Mouse (Mus musculus) limb, embryonic 11.5 days (tissue): ENCODE measurements around the gene Ankrd17. TPM values are rescaled to one million over a fixed set of nuclear protein-coding genes. Genes with fewer than 3 reads are reported as not detected.
A peak's percentile ranks its signal among the peaks of the same experiment; 100 is the strongest.

ENCODE experiments used
- ATAC-seq: fragments of 200-750 bp; cut with Nextera tagmentation; 2 replicates; pipeline ENCODE4 v1.8.0; 2017; ENCODE audit warnings: low read depth; ENCODE audit not compliant: insufficient number of reproducible peaks, low FRiP score, low TSS enrichment
- DNase-seq: peaks from one replicate; pipeline ENCODE4 v3.0.0-alpha.2; 2015; ENCODE audit warnings: low spot score
- H3K27ac ChIP-seq: fragments of 300-500 bp; sonication (generic); replicated peaks from 2 replicates; pipeline ENCODE4 v1.5.1; 2014; ENCODE audit warnings: low read depth, mild to moderate bottlenecking, low read length
- H3K27me3 ChIP-seq: fragments of 300-500 bp; sonication (generic); 2 replicates; pipeline ENCODE4 v1.6.1; 2014; ENCODE audit warnings: mild to moderate bottlenecking, low read length, mixed read lengths; ENCODE audit not compliant: control insufficient read depth, insufficient read depth
- H3K36me3 ChIP-seq: fragments of 300-500 bp; sonication (generic); 2 replicates; pipeline ENCODE4 v1.6.1; 2014; ENCODE audit warnings: mild to moderate bottlenecking, low read length, moderate library complexity, mixed read lengths; ENCODE audit not compliant: control insufficient read depth, insufficient read depth
- H3K4me1 ChIP-seq: fragments of 300-500 bp; sonication (generic); 2 replicates; pipeline ENCODE4 v1.6.1; 2014; ENCODE audit warnings: low read length, mixed read lengths; ENCODE audit not compliant: control insufficient read depth, insufficient read depth
- H3K4me2 ChIP-seq: fragments of 300-500 bp; sonication (generic); 2 replicates; pipeline ENCODE4 v1.6.1; 2014; ENCODE audit warnings: low read depth, mild to moderate bottlenecking, moderate library complexity; ENCODE audit not compliant: severe bottlenecking
- H3K4me3 ChIP-seq: fragments of 300-500 bp; sonication (generic); 2 replicates; pipeline ENCODE4 v1.5.1; 2014; ENCODE audit warnings: low read depth, low read length
- H3K9ac ChIP-seq: fragments of 300-500 bp; sonication (generic); 2 replicates; pipeline ENCODE4 v1.6.1; 2014; ENCODE audit warnings: mild to moderate bottlenecking, low read length
- H3K9me3 ChIP-seq: fragments of 300-500 bp; sonication (generic); 2 replicates; pipeline ENCODE4 v1.6.1; 2016; ENCODE audit warnings: low read length; ENCODE audit not compliant: control insufficient read depth
- WGBS: fragments of 180-500 bp; shearing (Covaris S2); extraction: QIAGEN DNeasy Blood & Tissue Kit; methylation state at CpG from one replicate; pipeline ENCODE4 v1.1.7; 2014; 5-methylcytosine and 5-hydroxymethylcytosine counted together
- polyA plus RNA-seq: library from polyadenylated mRNA; unstranded; fragments of >200 nt; fragmentation: Nextera tagmentation; extraction: Ambion mirVana; gene quantifications from 2 replicates; pipeline ENCODE4 v1.2.1, GENCODE M21; 2014

Gene Ankrd17
- polyA plus RNA-seq, 1 experiment from 2014 or later = 33.3 TPM

GRCm38 (mm10) chr5:90194831-90195230 is 171.5 kb downstream of the Ankrd17 start:
- Histone ChIP-seq H3K4me2 (no peak overlapping the region), H3K9me3 (no peaks in the 10 kb centered on the region), H3K9ac (no peak overlapping the region), H3K4me1 (no peaks in the 10 kb centered on the region), H3K36me3 (no peaks in the 10 kb centered on the region), H3K27me3 (no peaks in the 10 kb centered on the region), H3K4me3 (no peak overlapping the region), H3K27ac (no peak overlapping the region)
- ATAC-seq (no peak), DNase-seq (peak; percentile 73)
- WGBS = 29% methylated on average over 6 of the region's 6 CpGs

DNA sequence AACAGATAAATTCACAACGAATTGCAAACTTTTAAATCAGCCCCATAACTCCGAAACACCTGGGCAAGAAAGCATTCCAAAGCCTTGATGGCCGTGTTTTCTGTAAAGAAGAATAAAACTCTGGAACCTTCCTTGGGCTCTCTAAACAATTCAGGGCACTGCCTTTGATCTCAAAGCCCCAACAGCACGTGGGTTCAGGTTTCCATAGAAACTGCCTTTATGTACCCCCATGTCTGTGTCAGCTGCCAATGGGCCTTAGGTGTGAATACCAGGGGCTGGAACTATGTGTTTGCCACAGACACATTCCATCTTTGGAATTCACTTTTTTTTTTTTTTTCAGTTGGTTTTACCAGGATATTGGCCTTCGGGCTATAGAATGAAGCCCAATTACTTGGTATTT is 183.6 kb downstream of the Ankrd17 start:
- no peaks in the 10 kb centered on the region for H3K4me1 ChIP-seq
- H3K9ac ChIP-seq = no peak overlapping the region
- no peaks in the 10 kb centered on the region for H3K27me3 ChIP-seq
- no peaks in the 10 kb centered on the region for H3K9me3 ChIP-seq
- no peaks in the 10 kb centered on the region for H3K36me3 ChIP-seq
- no peak for DNase-seq
- no peak for ATAC-seq
- WGBS = 58% methylated on average over 5 of the region's 5 CpGs
- no peak overlapping the region for H3K4me2 ChIP-seq
- H3K27ac ChIP-seq = no peak overlapping the region
- no peak overlapping the region for H3K4me3 ChIP-seq

DNA sequence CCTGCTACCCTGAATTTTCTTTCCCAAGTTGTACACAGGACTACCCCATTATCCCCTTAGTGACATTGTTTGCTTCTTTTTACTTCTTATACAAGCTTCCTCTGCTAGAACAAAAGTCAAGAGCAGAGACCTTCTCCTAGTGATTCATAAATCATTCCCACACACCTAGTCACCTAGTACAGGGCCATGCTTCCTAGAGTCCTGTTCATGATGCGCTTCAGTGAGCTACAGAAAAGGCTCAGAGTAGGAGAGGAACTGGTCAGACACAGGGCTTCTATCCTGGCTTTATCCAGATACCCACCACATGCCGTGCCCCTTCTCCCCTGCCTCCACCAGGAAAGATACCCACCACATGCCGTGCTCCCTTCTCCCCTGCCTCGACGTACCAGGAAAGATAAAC is 187.3 kb downstream of the Ankrd17 start:
- Histone ChIP-seq H3K9ac (no peak overlapping the region), H3K27me3 (no peaks in the 10 kb centered on the region), H3K9me3 (no peaks in the 10 kb centered on the region), H3K4me3 (no peak overlapping the region), H3K4me1 (no peaks in the 10 kb centered on the region), H3K27ac (no peak overlapping the region), H3K4me2 (no peak overlapping the region), H3K36me3 (no peaks in the 10 kb centered on the region)
- no peak for ATAC-seq
- DNase-seq = no peak
- 90% methylated on average over 5 of the region's 5 CpGs for WGBS

DNA sequence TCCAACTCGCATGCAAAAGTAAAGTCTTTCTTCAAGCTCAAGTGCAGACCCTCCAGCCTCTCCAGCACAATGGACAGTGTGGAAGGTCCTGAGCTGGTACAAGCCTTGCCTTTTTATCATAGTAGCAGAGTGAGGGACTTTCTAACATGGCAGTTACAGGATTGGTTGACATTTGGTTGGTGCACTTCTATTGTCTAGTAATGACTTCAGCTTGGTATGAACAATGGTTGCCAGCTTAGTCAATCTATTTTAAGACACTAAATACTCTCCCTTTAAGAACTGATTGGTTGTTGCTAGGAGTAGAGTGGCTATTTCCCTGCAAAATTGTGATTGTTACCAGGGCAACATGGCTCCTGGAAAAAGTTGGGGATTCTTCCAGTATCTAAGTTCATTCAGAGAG is 188.3 kb downstream of the Ankrd17 start:
- no peaks in the 10 kb centered on the region for H3K27me3 ChIP-seq
- DNase-seq = no peak
- no peak overlapping the region for H3K4me2 ChIP-seq
- no peaks in the 10 kb centered on the region for H3K9me3 ChIP-seq
- H3K36me3 ChIP-seq = no peaks in the 10 kb centered on the region
- 96% methylated on average over 1 of the region's 1 CpGs for WGBS
- ATAC-seq = no peak
- no peak overlapping the region for H3K27ac ChIP-seq
- no peaks in the 10 kb centered on the region for H3K4me1 ChIP-seq
- H3K4me3 ChIP-seq = no peak overlapping the region
- H3K9ac ChIP-seq = no peak overlapping the region

Other genes starting within 250 kb of the Ankrd17 start
- gene Cox18, start 142.6 kb downstream of the Ankrd17 start, polyA plus RNA-seq = 36.9 and 38.0 TPM in 2 replicates
- 4.9 and 8.8 TPM in 2 replicates for gene Gm9958, start 627 bp upstream of the Ankrd17 start, polyA plus RNA-seq
- gene Alb, start 94.3 kb upstream of the Ankrd17 start, polyA plus RNA-seq = 0.11 and 0.93 TPM in 2 replicates
- gene Afp, start 124.2 kb upstream of the Ankrd17 start, polyA plus RNA-seq = 2.9 and 6.1 TPM in 2 replicates
- not detected in 2 replicates for gene Afm, start 152.4 kb upstream of the Ankrd17 start, polyA plus RNA-seq
- gene 5830473C10Rik, start 194.5 kb upstream of the Ankrd17 start, polyA plus RNA-seq = not detected in 2 replicates